Mouse (Mus musculus): Measurements from ENCODE around the gene Zfp536. TPM values are rescaled to one million over a fixed set of nuclear protein-coding genes. Genes with fewer than 3 reads are reported as not detected.
A peak's percentile ranks its signal among the peaks of the same experiment; 100 is the strongest.

Gene Zfp536
- polyA plus RNA-seq, 1 experiment from 2014 or later, result 15.6 TPM

GRCm38 (mm10) chr7:37647917-37648615 lies 125.4 kb downstream of the Zfp536 start:
- Histone ChIP-seq H3K36me3 (replicated peaks) (peaks cover 17% of the 10 kb centered on the region; the same call in 1 of the 2 replicates), H3K27ac (replicated peaks) (no peak overlapping the region), H3K4me1 (no peaks in the 10 kb centered on the region), H3K9me3 (peaks cover 7% of the 10 kb centered on the region), H3K27me3 (replicated peaks; ENCODE audit: low read depth, poor library complexity, severe bottlenecking) (no peaks in the 10 kb centered on the region), H3K4me3 (no peak overlapping the region)
- DNase-seq (ENCODE audit: low spot score), result no peak
- WGBS, result 92% methylated on average over 21 of the region's 21 CpGs

GRCm38 (mm10) chr7:37639740-37640397 lies 133.6 kb downstream of the Zfp536 start:
- no peak overlapping the region; the same call in 1 of the 2 replicates for H3K27ac ChIP-seq (replicated peaks)
- WGBS, result 30% methylated on average over 12 of the region's 12 CpGs
- peaks cover 11% of the 10 kb centered on the region for H3K36me3 ChIP-seq (replicated peaks)
- H3K4me1 ChIP-seq, result peaks cover 20% of the 10 kb centered on the region
- H3K4me3 ChIP-seq, result no peak overlapping the region
- peak; percentile 26 for DNase-seq (ENCODE audit: low spot score)
- H3K9me3 ChIP-seq, result peaks cover 11% of the 10 kb centered on the region
- 0 out of 2 replicates have a peak, but pooled peaks cover 4% of the 10 kb centered on the region for H3K27me3 ChIP-seq (replicated peaks; ENCODE audit: low read depth, poor library complexity, severe bottlenecking)

- Histone ChIP-seq H3K36me3 (replicated peaks) (no peaks in the 10 kb centered on the region; the same call in 1 of the 2 replicates), H3K9me3 (peaks cover 4% of the 10 kb centered on the region; the same call in 1 of the 2 replicates), H3K4me1 (peaks cover 8% of the 10 kb centered on the region), H3K4me3 (no peak overlapping the region), H3K27me3 (replicated peaks; ENCODE audit: low read depth, poor library complexity, severe bottlenecking) (no peaks in the 10 kb centered on the region), H3K27ac (replicated peaks) (no peak overlapping the region)
- DNase-seq (ENCODE audit: low spot score), result no peak
- 86% methylated on average over 5 of the region's 5 CpGs for WGBS
Measured at GRCm38 (mm10) chr7:37634812-37635211, 138.6 kb downstream of the Zfp536 start.

GRCm38 (mm10) chr7:37630410-37630809 lies 143.0 kb downstream of the Zfp536 start:
- H3K27me3 ChIP-seq (replicated peaks; ENCODE audit: low read depth, poor library complexity, severe bottlenecking), result peaks cover 20% of the 10 kb centered on the region
- 92% methylated on average over 7 of the region's 7 CpGs for WGBS
- DNase-seq (ENCODE audit: low spot score), result no peak
- H3K4me1 ChIP-seq, result peaks cover 10% of the 10 kb centered on the region
- H3K4me3 ChIP-seq, result no peak overlapping the region
- no peak overlapping the region for H3K27ac ChIP-seq (replicated peaks)
- H3K9me3 ChIP-seq, result no peaks in the 10 kb centered on the region
- H3K36me3 ChIP-seq (replicated peaks), result no peaks in the 10 kb centered on the region

- 78% methylated on average over 6 of the region's 6 CpGs for WGBS
- H3K4me3 ChIP-seq, result no peak overlapping the region
- H3K27ac ChIP-seq (replicated peaks), result no peak overlapping the region
- peaks cover 23% of the 10 kb centered on the region for H3K4me1 ChIP-seq
- H3K36me3 ChIP-seq (replicated peaks), result no peaks in the 10 kb centered on the region
- no peak for DNase-seq (ENCODE audit: low spot score)
- no peaks in the 10 kb centered on the region for H3K9me3 ChIP-seq
- H3K27me3 ChIP-seq (replicated peaks; ENCODE audit: low read depth, poor library complexity, severe bottlenecking), result peaks cover 44% of the 10 kb centered on the region
Measured at GRCm38 (mm10) chr7:37627897-37628510, 145.4 kb downstream of the Zfp536 start.

GRCm38 (mm10) chr7:37625758-37626157 lies 147.7 kb downstream of the Zfp536 start:
- 25% methylated on average over 8 of the region's 8 CpGs for WGBS
- H3K27ac ChIP-seq (replicated peaks), result no peak overlapping the region
- DNase-seq (ENCODE audit: low spot score), result no peak

GRCm38 (mm10) chr7:37624759-37625340 lies 148.6 kb downstream of the Zfp536 start:
- Histone ChIP-seq H3K9me3 (no peaks in the 10 kb centered on the region), H3K27me3 (replicated peaks; ENCODE audit: low read depth, poor library complexity, severe bottlenecking) (peaks cover 59% of the 10 kb centered on the region), H3K4me1 (peaks cover 23% of the 10 kb centered on the region), H3K4me3 (peak overlapping the region; percentile 64), H3K36me3 (replicated peaks) (no peaks in the 10 kb centered on the region), H3K27ac (replicated peaks) (peak overlapping the region; percentile 26)
- no peak for DNase-seq (ENCODE audit: low spot score)
- WGBS, result 4% methylated on average over 20 of the region's 20 CpGs

More at GRCm38 (mm10) chr7:37625758-37626157, 147.7 kb downstream of the Zfp536 start:
- H3K4me3 ChIP-seq, result no peak overlapping the region
- no peaks in the 10 kb centered on the region for H3K36me3 ChIP-seq (replicated peaks)
- no peaks in the 10 kb centered on the region for H3K9me3 ChIP-seq
- peaks cover 59% of the 10 kb centered on the region for H3K27me3 ChIP-seq (replicated peaks; ENCODE audit: low read depth, poor library complexity, severe bottlenecking)
- H3K4me1 ChIP-seq, result peaks cover 23% of the 10 kb centered on the region

- Histone ChIP-seq H3K27ac (replicated peaks) (peak overlapping the region; percentile 26), H3K27me3 (replicated peaks; ENCODE audit: low read depth, poor library complexity, severe bottlenecking) (peaks cover 59% of the 10 kb centered on the region), H3K9me3 (no peaks in the 10 kb centered on the region), H3K4me3 (peak overlapping the region; percentile 64), H3K4me1 (peaks cover 18% of the 10 kb centered on the region), H3K36me3 (replicated peaks) (no peaks in the 10 kb centered on the region)
- WGBS, result 2% methylated on average over 62 of the region's 62 CpGs
- DNase-seq (ENCODE audit: low spot score), result peak; percentile 67
Measured at GRCm38 (mm10) chr7:37623903-37624758, 149.3 kb downstream of the Zfp536 start.

GRCm38 (mm10) chr7:37619254-37619653 lies 154.2 kb downstream of the Zfp536 start:
- Histone ChIP-seq H3K27ac (replicated peaks) (no peak overlapping the region), H3K36me3 (replicated peaks) (no peaks in the 10 kb centered on the region), H3K9me3 (no peaks in the 10 kb centered on the region), H3K27me3 (replicated peaks; ENCODE audit: low read depth, poor library complexity, severe bottlenecking) (peaks cover 27% of the 10 kb centered on the region), H3K4me1 (peaks cover 19% of the 10 kb centered on the region), H3K4me3 (no peak overlapping the region)
- DNase-seq (ENCODE audit: low spot score), result no peak
- WGBS, result 65% methylated on average over 7 of the region's 7 CpGs

- Histone ChIP-seq H3K4me1 (peaks cover 14% of the 10 kb centered on the region), H3K36me3 (replicated peaks) (no peaks in the 10 kb centered on the region), H3K27ac (replicated peaks) (no peak overlapping the region), H3K9me3 (no peaks in the 10 kb centered on the region), H3K27me3 (replicated peaks; ENCODE audit: low read depth, poor library complexity, severe bottlenecking) (peaks cover 14% of the 10 kb centered on the region), H3K4me3 (no peak overlapping the region)
- WGBS, result 83% methylated on average over 2 of the region's 2 CpGs
- DNase-seq (ENCODE audit: low spot score), result no peak
Measured at GRCm38 (mm10) chr7:37617880-37618279, 155.6 kb downstream of the Zfp536 start.

- Histone ChIP-seq H3K36me3 (replicated peaks) (no peaks in the 10 kb centered on the region), H3K4me1 (peaks cover 14% of the 10 kb centered on the region), H3K27ac (replicated peaks) (no peak overlapping the region), H3K9me3 (no peaks in the 10 kb centered on the region), H3K27me3 (replicated peaks; ENCODE audit: low read depth, poor library complexity, severe bottlenecking) (no peaks in the 10 kb centered on the region), H3K4me3 (no peak overlapping the region)
- no peak for DNase-seq (ENCODE audit: low spot score)
- 75% methylated on average over 4 of the region's 4 CpGs for WGBS
Measured at GRCm38 (mm10) chr7:37615932-37616331, 157.5 kb downstream of the Zfp536 start.

- DNase-seq (ENCODE audit: low spot score), result no peak
- Histone ChIP-seq H3K9me3 (no peaks in the 10 kb centered on the region), H3K27me3 (replicated peaks; ENCODE audit: low read depth, poor library complexity, severe bottlenecking) (no peaks in the 10 kb centered on the region), H3K4me1 (peaks cover 18% of the 10 kb centered on the region), H3K36me3 (replicated peaks) (no peaks in the 10 kb centered on the region), H3K27ac (replicated peaks) (no peak overlapping the region), H3K4me3 (no peak overlapping the region)
- WGBS, result 81% methylated on average over 10 of the region's 10 CpGs
Measured at GRCm38 (mm10) chr7:37614381-37614780, 159.1 kb downstream of the Zfp536 start.
